Mouse (Mus musculus) C2C12 (cell line): ENCODE data around the gene Ncbp1.

Experiments used
- CTCF ChIP-seq: IDR thresholded peaks from one replicate; pipeline ENCODE4 v1.5.1; 2011; ENCODE audit not compliant: control insufficient read depth, insufficient read depth, insufficient read length
- MAX ChIP-seq: IDR thresholded peaks from one replicate; pipeline ENCODE4 v1.6.1; 2011; ENCODE audit warnings: mild to moderate bottlenecking, control low read depth
- MYOD1 ChIP-seq: IDR thresholded peaks from one replicate; pipeline ENCODE4 v1.6.1; 2011; ENCODE audit warnings: low read depth; ENCODE audit not compliant: control insufficient read depth, insufficient read length
- MYOG ChIP-seq: IDR thresholded peaks from one replicate; pipeline ENCODE4 v1.6.1; 2011; ENCODE audit not compliant: control insufficient read depth, insufficient read length; ENCODE audit errors: extremely low read depth
- USF1 ChIP-seq: IDR thresholded peaks from one replicate; pipeline ENCODE4 v1.6.1; 2011; ENCODE audit warnings: low read depth, mild to moderate bottlenecking, control low read depth, moderate library complexity

GRCm38 (mm10) chr4:46120767-46121166 lies 17.6 kb upstream of the Ncbp1 start:
- TF ChIP-seq CTCF (no peak), MYOD1 (no peak), MAX (no peak), MYOG (no peak), USF1 (no peak)
